Mouse (Mus musculus): ENCODE measurements around the gene Ano2. TPM values are rescaled to one million over a fixed set of nuclear protein-coding genes. Genes with fewer than 3 reads are reported as not detected.

The Ano2 gene
- polyA plus RNA-seq, 1 experiment from 2014 or later = 0.34 TPM

DNA sequence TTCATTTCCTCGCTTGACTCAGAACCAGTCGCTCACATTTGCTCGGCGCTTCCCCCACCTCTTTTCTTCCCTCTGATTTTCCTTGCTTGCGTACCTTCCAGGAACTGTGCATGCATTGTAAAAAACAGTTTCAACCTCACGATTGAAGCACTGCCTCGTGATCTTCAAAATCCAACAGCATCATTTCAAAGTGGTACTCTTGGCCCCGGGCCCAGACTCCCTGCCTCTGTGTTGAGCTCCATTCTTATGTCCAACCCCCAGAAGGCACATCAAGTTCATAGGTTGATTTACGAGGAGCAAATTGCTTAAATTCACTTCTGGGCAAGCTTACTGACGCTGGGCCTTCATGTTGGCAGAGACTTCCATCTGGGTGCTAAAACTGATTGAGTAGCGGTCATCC lies 9.6 kb upstream of the Ano2 start:
- Histone ChIP-seq H3K9me3 (no peaks in the 10 kb centered on the region), H3K27me3 (no peaks in the 10 kb centered on the region), H3K9ac (no peak overlapping the region), H3K4me1 (peaks cover 9% of the 10 kb centered on the region; the same call in 1 of the 2 replicates), H3K4me2 (no peak overlapping the region), H3K27ac (no peak overlapping the region), H3K4me3 (no peak overlapping the region), H3K36me3 (no peaks in the 10 kb centered on the region)
- 71% methylated on average over 11 of the region's 11 CpGs for WGBS
- ATAC-seq (ENCODE audit: insufficient number of reproducible peaks, insufficient read depth, low FRiP score, low TSS enrichment, low read depth) = no peak

DNA sequence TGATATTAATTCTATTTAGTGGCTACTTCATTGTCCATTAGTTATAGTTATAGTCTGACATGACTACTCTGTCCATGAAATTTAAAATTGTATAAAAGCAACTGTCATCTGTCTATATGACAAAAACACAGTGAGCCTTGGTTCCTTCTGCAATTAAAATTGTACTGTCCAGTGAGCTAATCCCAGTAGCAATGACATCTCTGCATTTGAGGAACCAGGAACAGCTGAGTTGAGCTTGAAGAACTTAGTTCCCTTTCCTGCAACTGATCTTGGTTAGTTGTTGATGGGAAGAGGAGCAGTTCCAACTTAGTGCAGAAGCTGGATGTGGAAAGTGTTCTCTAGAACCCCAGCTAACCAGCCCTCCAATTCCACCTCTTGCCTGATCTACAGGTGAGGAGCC lies 4.8 kb upstream of the Ano2 start:
- Histone ChIP-seq H3K4me1 (peaks cover 12% of the 10 kb centered on the region), H3K36me3 (no peaks in the 10 kb centered on the region), H3K4me2 (no peak overlapping the region), H3K27me3 (peaks cover 12% of the 10 kb centered on the region), H3K4me3 (no peak overlapping the region), H3K27ac (no peak overlapping the region), H3K9ac (no peak overlapping the region), H3K9me3 (no peaks in the 10 kb centered on the region)
- no peak for ATAC-seq (ENCODE audit: insufficient number of reproducible peaks, insufficient read depth, low FRiP score, low TSS enrichment, low read depth)

DNA sequence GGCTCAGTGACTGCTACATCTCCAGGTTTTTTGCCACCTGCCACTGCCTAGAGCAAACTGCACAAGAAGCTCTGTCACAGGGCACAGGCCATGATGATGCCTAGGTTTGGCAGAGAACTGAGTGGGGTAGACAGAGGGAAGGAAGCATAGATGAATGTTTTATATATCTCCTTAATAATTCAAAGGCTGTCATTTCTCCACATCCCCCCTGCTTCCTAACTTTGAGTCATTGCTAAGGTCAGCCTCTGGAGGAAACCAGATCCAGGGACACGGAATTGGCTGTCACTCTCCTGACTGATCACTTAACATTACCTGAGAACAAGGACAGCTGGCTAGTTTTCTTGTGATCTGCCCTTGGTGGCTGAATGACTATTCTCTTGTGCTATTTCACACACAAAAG lies 2.2 kb upstream of the Ano2 start:
- Histone ChIP-seq H3K4me1 (peaks cover 11% of the 10 kb centered on the region), H3K4me2 (no peak overlapping the region), H3K9ac (no peak overlapping the region), H3K27ac (no peak overlapping the region), H3K4me3 (no peak overlapping the region), H3K27me3 (peaks cover 14% of the 10 kb centered on the region), H3K9me3 (no peaks in the 10 kb centered on the region), H3K36me3 (no peaks in the 10 kb centered on the region)
- 62% methylated on average over 1 of the region's 1 CpGs for WGBS
- no peak for ATAC-seq (ENCODE audit: insufficient number of reproducible peaks, insufficient read depth, low FRiP score, low TSS enrichment, low read depth)

DNA sequence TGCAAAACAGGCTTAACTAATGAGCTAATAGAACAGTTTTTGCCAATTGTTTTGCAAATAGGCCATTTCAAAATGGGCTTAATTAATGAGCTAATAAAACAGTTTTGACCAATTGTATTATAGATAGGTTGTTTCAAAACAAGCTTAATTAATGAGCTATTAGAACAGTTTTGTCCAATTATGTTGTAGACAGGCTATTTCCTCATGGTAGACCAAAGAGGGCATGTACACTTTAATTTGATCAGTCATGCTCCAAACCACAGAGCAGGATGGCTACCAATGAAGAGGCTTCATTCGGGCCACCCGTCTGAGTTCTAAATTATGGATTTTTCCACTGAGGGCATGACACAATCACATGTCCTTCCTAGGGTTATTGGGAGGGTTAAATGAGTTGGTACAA lies 10.9 kb downstream of the Ano2 start:
- H3K9ac ChIP-seq = no peak overlapping the region
- no peaks in the 10 kb centered on the region for H3K27me3 ChIP-seq
- H3K4me3 ChIP-seq = no peak overlapping the region
- H3K4me2 ChIP-seq = no peak overlapping the region
- no peaks in the 10 kb centered on the region for H3K9me3 ChIP-seq
- H3K36me3 ChIP-seq = no peaks in the 10 kb centered on the region
- H3K27ac ChIP-seq = no peak overlapping the region
- WGBS = 78% methylated on average over 2 of the region's 2 CpGs
- ATAC-seq (ENCODE audit: insufficient number of reproducible peaks, insufficient read depth, low FRiP score, low TSS enrichment, low read depth) = no peak
- no peaks in the 10 kb centered on the region for H3K4me1 ChIP-seq

DNA sequence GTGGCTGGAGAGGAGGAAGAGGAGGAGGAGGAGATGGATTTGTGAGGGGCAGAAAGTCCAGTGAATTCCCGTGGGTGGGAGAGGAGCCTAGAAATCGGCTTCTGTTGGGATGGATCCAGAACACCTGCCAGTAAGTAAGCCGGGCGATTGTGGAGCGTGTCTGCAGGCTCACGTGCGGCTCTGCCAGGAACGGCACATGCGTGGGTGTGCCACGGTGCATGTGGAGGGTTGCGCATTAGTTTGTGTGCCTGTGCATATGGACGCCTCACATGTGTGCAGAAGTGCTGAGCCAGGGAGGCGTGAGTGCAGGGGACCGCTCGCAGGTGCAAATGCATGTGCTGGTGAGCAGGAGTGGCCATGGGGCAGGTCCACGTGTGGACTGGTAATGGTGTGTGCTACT lies 21.0 kb downstream of the Ano2 start:
- Histone ChIP-seq H3K4me1 (no peaks in the 10 kb centered on the region), H3K27me3 (no peaks in the 10 kb centered on the region), H3K4me2 (no peak overlapping the region), H3K4me3 (no peak overlapping the region), H3K36me3 (no peaks in the 10 kb centered on the region), H3K27ac (no peak overlapping the region), H3K9me3 (no peaks in the 10 kb centered on the region), H3K9ac (no peak overlapping the region)
- ATAC-seq (ENCODE audit: insufficient number of reproducible peaks, insufficient read depth, low FRiP score, low TSS enrichment, low read depth) = no peak
- WGBS = 84% methylated on average over 16 of the region's 16 CpGs

DNA sequence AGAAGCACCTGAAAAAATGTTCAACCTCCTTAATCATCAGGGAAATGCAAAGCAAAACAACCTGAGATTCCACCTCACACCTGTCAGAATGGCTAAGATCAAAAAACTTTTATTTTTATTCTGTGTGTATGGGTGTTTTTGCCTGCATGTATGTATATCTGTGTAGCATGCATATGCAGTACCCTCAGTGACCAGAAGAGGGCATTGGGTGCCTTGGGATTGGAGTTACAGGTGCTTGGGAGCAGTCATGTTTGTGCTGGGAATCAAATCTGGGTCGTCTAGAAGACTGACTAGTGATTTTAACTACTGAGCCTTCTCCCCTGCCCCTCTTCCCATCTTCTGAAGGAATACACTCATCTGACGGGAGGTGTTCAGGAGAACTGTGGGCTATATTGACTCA lies 36.2 kb downstream of the Ano2 start:
- Histone ChIP-seq H3K36me3 (no peaks in the 10 kb centered on the region), H3K27ac (no peak overlapping the region), H3K4me1 (0 out of 2 replicates have a peak, but pooled peaks cover 6% of the 10 kb centered on the region), H3K9me3 (no peaks in the 10 kb centered on the region), H3K9ac (no peak overlapping the region), H3K27me3 (no peaks in the 10 kb centered on the region), H3K4me2 (no peak overlapping the region), H3K4me3 (no peak overlapping the region)
- WGBS = 83% methylated on average over 2 of the region's 2 CpGs
- no peak for ATAC-seq (ENCODE audit: insufficient number of reproducible peaks, insufficient read depth, low FRiP score, low TSS enrichment, low read depth)

DNA sequence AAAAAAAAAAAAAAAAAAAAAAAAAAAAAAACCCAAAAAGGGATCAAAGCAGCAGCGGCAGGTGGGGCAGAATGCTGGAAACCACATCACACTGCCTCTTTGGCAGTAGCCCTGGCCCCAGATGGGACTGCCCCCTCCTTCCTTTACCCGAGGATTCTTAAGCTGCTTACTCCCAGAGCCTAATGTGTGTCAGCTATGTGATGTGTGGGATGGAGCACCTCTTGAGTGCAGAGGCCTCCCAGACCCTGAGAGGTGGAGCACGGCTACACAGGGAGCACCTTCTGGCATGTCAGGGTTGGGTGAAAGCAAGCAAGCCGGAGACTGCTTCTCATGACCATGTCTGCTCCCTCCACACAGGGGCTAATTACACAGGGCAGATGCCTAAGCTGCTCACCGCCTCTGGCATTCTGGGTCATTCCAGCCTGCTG lies 37.3 kb downstream of the Ano2 start:
- H3K4me1 ChIP-seq = 0 out of 2 replicates have a peak, but pooled peaks cover 6% of the 10 kb centered on the region
- 44% methylated on average over 5 of the region's 5 CpGs for WGBS
- H3K27ac ChIP-seq = no peak overlapping the region

DNA sequence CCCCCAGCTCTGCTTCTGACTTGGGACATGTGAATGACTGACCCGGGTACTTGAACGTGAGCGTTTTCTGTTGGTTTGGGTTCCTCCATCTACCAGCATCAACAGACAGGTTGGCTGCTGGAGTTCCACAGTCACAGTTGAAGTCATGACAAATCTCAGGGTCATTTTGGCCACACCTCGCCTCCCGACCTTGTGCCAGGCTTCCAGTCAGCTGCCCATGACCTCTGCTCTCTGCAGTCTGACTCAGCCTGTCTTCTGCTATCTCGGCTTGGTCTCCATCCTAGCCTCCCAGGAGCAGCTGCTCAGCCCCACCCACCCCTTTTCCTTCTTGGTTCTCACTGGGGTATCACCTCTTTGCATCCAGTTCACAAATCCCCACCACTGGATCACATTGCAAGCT lies 39.3 kb downstream of the Ano2 start:
- WGBS = 81% methylated on average over 6 of the region's 6 CpGs
- no peaks in the 10 kb centered on the region for H3K9me3 ChIP-seq
- no peak for ATAC-seq (ENCODE audit: insufficient number of reproducible peaks, insufficient read depth, low FRiP score, low TSS enrichment, low read depth)

More for the DNA sequence above, 37.3 kb downstream of the Ano2 start:
- H3K4me3 ChIP-seq = no peak overlapping the region
- H3K27me3 ChIP-seq = no peaks in the 10 kb centered on the region
- no peak overlapping the region for H3K4me2 ChIP-seq
- H3K36me3 ChIP-seq = no peaks in the 10 kb centered on the region
- no peaks in the 10 kb centered on the region for H3K9me3 ChIP-seq
- H3K9ac ChIP-seq = no peak overlapping the region
- ATAC-seq (ENCODE audit: insufficient number of reproducible peaks, insufficient read depth, low FRiP score, low TSS enrichment, low read depth) = no peak

DNA sequence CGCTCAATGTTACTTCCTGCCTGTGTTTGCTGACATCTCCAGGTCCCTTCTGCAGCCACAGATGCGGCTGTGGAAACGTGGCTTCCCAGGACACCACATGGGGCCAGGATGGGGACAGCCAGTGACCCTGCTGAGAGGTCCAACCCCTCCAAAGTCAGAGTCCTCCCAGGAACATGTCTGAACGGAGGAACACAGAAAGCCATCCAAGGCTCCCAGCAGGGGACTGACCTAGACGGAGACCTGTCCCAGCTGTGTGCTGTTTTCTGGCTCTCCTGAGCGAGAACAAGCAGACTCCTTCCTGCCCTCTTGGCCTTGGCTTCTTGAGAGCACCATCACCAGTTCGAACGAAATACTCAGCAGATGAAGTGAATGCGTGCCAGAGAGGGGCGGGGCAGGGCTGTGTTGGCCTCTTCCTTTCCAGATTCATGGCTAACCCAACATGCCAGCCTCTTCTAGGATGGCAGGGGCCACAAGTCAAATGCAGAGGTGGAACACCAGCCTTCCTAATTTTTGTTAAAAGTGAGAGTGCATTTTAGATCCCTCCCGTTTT lies 39.8 kb downstream of the Ano2 start:
- H3K36me3 ChIP-seq = no peaks in the 10 kb centered on the region
- 0 out of 2 replicates have a peak, but pooled peaks cover 6% of the 10 kb centered on the region for H3K4me1 ChIP-seq
- H3K9me3 ChIP-seq = no peaks in the 10 kb centered on the region
- 65% methylated on average over 11 of the region's 11 CpGs for WGBS
- H3K27ac ChIP-seq = no peak overlapping the region
- ATAC-seq (ENCODE audit: insufficient number of reproducible peaks, insufficient read depth, low FRiP score, low TSS enrichment, low read depth) = no peak
- no peak overlapping the region for H3K9ac ChIP-seq
- no peak overlapping the region for H3K4me3 ChIP-seq
- no peaks in the 10 kb centered on the region for H3K27me3 ChIP-seq
- H3K4me2 ChIP-seq = no peak overlapping the region

More for the DNA sequence above, 39.3 kb downstream of the Ano2 start:
- Histone ChIP-seq H3K27ac (no peak overlapping the region), H3K4me1 (0 out of 2 replicates have a peak, but pooled peaks cover 6% of the 10 kb centered on the region), H3K27me3 (no peaks in the 10 kb centered on the region), H3K36me3 (no peaks in the 10 kb centered on the region), H3K4me3 (no peak overlapping the region), H3K9ac (no peak overlapping the region), H3K4me2 (no peak overlapping the region)

DNA sequence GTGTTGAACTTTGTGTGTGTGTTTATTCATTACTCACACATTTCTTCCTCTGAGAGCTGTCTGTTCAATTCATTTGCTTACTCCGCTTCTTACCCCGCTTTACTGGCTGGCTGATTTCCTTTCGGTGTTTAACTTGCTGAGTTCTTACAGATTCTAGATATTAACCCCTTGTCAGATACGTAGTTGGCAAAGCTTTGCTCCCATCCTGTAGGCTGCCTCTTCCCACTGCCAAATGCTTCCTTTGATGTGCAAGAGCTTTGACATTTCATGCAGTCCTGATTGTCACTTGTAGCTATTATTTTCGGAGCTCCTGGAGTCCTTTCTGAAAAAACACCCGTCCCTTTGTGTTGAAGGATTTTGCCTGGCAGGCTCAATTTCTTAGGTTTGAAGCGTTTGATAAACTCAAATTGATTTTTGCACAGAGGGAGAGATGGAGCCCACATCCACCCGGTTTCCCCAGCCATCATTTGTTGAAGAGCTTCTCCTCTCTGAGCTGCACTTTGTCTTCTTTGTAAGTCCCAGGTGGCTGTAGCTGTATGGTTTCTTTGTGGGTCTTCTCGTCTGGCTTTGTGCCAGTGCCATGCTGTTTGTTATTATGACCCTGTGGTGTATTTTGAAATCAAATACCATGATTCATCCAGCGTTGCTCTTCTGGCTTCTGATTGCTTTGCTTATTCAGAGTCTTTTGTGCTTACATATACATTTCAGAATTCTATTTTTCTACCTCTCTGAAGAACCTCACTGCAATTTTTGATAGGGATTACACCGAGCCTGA lies 47.5 kb downstream of the Ano2 start:
- Histone ChIP-seq H3K27ac (peak overlapping the region; percentile 48; the same call in 1 of the 2 replicates), H3K4me2 (no peak overlapping the region), H3K9ac (no peak overlapping the region), H3K27me3 (no peaks in the 10 kb centered on the region), H3K36me3 (no peaks in the 10 kb centered on the region), H3K4me1 (peaks cover 9% of the 10 kb centered on the region), H3K9me3 (no peaks in the 10 kb centered on the region), H3K4me3 (no peak overlapping the region)
- no peak for ATAC-seq (ENCODE audit: insufficient number of reproducible peaks, insufficient read depth, low FRiP score, low TSS enrichment, low read depth)
- WGBS = 23% methylated on average over 11 of the region's 11 CpGs

DNA sequence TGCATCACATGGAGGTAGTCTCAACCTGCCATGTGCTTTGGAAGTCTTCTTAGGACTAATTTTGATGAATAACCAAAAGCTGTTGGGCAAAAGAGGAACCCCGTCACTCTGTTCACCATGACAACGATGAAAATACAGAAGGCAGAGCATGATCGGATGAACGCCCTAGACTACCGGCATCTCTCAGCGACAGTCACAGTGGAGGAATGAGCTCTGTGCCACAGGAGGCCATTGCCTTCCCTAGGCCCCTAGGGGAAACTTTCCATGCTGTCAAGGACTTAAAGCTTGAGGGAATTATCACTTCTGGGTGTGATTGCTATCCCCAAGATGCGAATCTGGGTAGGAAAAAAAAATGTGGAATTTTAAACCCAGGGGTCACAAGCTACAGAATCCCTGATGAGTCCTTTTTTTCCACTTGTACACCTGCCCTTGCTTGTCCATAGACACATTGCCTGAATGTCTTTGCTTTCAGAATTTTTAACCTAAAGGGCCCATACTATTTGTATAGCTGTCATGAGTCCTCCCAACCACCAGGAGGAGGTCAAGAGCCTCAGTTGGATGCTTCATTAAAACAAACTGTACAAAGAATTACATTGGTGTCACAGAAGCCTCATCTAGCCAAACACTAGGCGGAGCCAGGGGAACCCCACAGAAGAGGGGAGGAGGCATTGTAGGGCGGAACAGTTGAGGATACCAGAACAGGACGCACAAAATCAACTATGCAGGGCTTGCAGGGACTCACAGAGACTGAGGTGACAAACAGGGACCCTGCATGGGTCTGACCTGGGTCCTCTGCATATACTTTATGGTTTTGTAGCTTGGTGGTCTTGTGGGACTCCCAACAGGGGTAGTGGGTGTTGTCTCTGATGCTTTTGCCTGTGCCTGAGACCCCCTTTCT lies 53.2 kb downstream of the Ano2 start:
- Histone ChIP-seq H3K27me3 (no peaks in the 10 kb centered on the region), H3K4me1 (peaks cover 7% of the 10 kb centered on the region), H3K9me3 (no peaks in the 10 kb centered on the region), H3K9ac (no peak overlapping the region), H3K4me2 (no peak overlapping the region), H3K4me3 (no peak overlapping the region), H3K36me3 (no peaks in the 10 kb centered on the region), H3K27ac (no peak overlapping the region)
- no peak for ATAC-seq (ENCODE audit: insufficient number of reproducible peaks, insufficient read depth, low FRiP score, low TSS enrichment, low read depth)
- 88% methylated on average over 10 of the region's 10 CpGs for WGBS

Data from embryonic facial prominence, embryonic 13.5 days (tissue).